ENCODE assay signal across 7 mouse cellular contexts in genomic region chr5:147583702-147584298, GRCm38 (mm10).
DNase-seq lines count a peak whose midpoint lies in the region; ATAC-seq lines count a peak whose summit lies in the region.

No protein-coding gene starts in this region.

- intact Hi-C loops in heart, postnatal 14 days (cut with DNase I): loop anchor here (5.0 to 10.0 kb wide), 5 partner anchors 34 to 661 kb away; no protein-coding TSS in a partner anchor

- ATAC-seq in erythroid progenitor cell, adult 5-6 weeks (replicated peaks; ENCODE audit: low FRiP score, poor library complexity, severe bottlenecking): peak; percentile 67

- DNase-seq in Muller cell, postnatal 12 days (ENCODE audit: inconsistent ontology term): peak; percentile 35
- DNase-seq in brain, embryonic 18.5 days (ENCODE audit: low read depth, low spot score): peak; percentile 20
- DNase-seq in heart, postnatal 14 days: peak; percentile 85 to 91
- DNase-seq in layer of hippocampus, adult 9-11 months: peak; percentile 52
- peak; percentile 60 to 85 for DNase-seq in lung, postnatal 4 days
- peak; percentile 30 to 74 for DNase-seq in spleen, adult 18-20 months

Comparison
In these comparisons a context has a peak if more than half of its experiments do, and no peak if none do; other contexts are left out.
1. Peak in every context shown above with its lines: DNase-seq and ATAC-seq.
2. DNase-seq: peak in every context shown above with its lines; median percentile 88 in heart, postnatal 14 days; 72 in lung, postnatal 4 days; 52 in layer of hippocampus, adult 9-11 months; 52 in spleen, adult 18-20 months; 35 in Muller cell, postnatal 12 days; 20 in brain, embryonic 18.5 days.